Mouse (Mus musculus): Measurements from ENCODE around the gene Tmem211.

- TF ChIP-seq CTCF (IDR thresholded peaks at IDR 0.05; ENCODE audit: control insufficient read depth, insufficient read depth, insufficient read length), result no peak
- TF ChIP-seq MYOD1 (IDR thresholded peaks at IDR 0.05; ENCODE audit: control insufficient read depth, insufficient read length, low read depth), result no peak
- TF ChIP-seq MYOG (IDR thresholded peaks at IDR 0.05; ENCODE audit: control insufficient read depth, extremely low read depth, insufficient read length), result no peak
- TF ChIP-seq FOSL1 (IDR thresholded peaks at IDR 0.05; ENCODE audit: insufficient read depth, low read length, poor library complexity, severe bottlenecking), result no peak
- TF ChIP-seq USF1 (IDR thresholded peaks at IDR 0.05; ENCODE audit: low read depth), result no peak
Measured at GRCm38 (mm10) chr5:113219876-113220275, 6.8 kb upstream of the Tmem211 start.

Measured in C2C12 (cell line).